Mouse (Mus musculus) E14TG2a.4 (cell line): ENCODE data around the gene Cdca4.

Experiments
- H3K27me3 ChIP-seq: 2 replicates; pipeline ENCODE4 v1.6.1; 2014; ENCODE audit warnings: low read length, control low read depth; ENCODE audit not compliant: insufficient read depth
- H3K36me3 ChIP-seq: 2 replicates; pipeline ENCODE4 v1.6.1; 2014; ENCODE audit warnings: low read length, control low read depth; ENCODE audit not compliant: insufficient read depth
- H3K4me1 ChIP-seq: replicated peaks from 2 replicates; pipeline ENCODE4 v1.6.1; 2014; ENCODE audit warnings: low read depth, low read length, control low read depth
- H3K4me3 ChIP-seq: replicated peaks from 2 replicates; pipeline ENCODE4 v1.5.1; 2014; ENCODE audit warnings: mild to moderate bottlenecking, low read length
- H3K9me3 ChIP-seq: 2 replicates; pipeline ENCODE4 v1.6.1; 2014; ENCODE audit warnings: low read length, control low read depth
- CTCF ChIP-seq: conservative IDR thresholded peaks from 2 replicates; pipeline ENCODE4 v1.5.1; 2014; ENCODE audit warnings: low read length
- NANOG ChIP-seq: IDR thresholded peaks from 2 replicates; pipeline ENCODE4 v1.6.1; 2014; ENCODE audit warnings: borderline replicate concordance, low read length, mixed read lengths
- POU5F1 ChIP-seq: IDR thresholded peaks from 2 replicates; pipeline ENCODE4 v1.6.1; 2014; ENCODE audit warnings: low read length, borderline replicate concordance

Gene Cdca4

GRCm38 (mm10) chr12:112808212-112808586 is 21.0 kb downstream of the Cdca4 start:
- Histone ChIP-seq H3K4me3 (peak overlapping the region; percentile 86), H3K36me3 (peaks cover 22% of the 10 kb centered on the region), H3K9me3 (no peaks in the 10 kb centered on the region), H3K27me3 (peaks cover 57% of the 10 kb centered on the region), H3K4me1 (peaks cover 46% of the 10 kb centered on the region)
- TF ChIP-seq NANOG (no peak), POU5F1 (no peak), CTCF (no peak)

DNA sequence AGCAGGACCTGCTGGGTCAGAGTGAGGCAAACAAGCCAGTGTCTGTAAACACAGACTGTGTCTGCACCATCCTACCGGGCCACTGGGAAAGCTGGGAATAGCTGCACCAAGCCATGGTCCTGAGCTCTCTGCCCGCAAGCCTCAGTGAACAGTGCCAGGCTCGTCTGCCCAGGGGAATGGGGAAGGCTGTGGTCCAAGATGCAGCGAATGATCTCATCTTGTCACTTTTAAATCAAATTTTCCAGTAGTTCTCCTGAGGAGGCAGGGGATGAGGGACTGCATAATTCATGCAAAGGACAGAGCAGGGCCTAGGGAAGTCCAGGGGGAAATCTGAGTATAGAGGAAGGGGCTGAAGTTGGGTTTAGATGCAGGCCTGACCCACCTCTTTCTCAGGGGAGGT is 21.4 kb downstream of the Cdca4 start:
- Histone ChIP-seq H3K27me3 (peaks cover 61% of the 10 kb centered on the region), H3K36me3 (peaks cover 18% of the 10 kb centered on the region), H3K4me1 (peaks cover 50% of the 10 kb centered on the region), H3K9me3 (no peaks in the 10 kb centered on the region), H3K4me3 (peak overlapping the region; percentile 86; the same call in 1 of the 2 replicates)
- no peak for TF ChIP-seq CTCF
- no peak for TF ChIP-seq NANOG
- no peak for TF ChIP-seq POU5F1

DNA sequence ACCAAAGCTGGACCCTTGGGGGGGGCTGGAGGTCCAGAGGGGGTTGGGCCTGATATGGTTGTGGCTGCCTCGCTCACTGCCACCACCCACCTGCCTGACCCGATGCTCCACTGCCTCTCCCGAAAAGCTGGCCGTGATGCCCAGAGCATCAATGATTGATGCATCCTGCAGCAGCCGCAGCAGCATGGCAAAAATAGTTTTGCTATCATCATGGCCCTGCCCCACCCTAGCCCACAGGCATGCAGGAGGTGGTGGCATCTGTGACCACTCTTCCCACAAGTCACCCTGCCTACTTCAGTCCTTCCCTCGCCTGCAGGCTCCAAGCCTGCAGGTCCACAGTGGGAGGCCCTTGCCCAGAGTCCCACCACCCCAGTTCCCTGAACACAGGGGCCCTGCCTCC is 23.2 kb downstream of the Cdca4 start:
- peaks cover 3% of the 10 kb centered on the region for H3K36me3 ChIP-seq
- peaks cover 58% of the 10 kb centered on the region for H3K4me1 ChIP-seq
- TF ChIP-seq NANOG (no peak), CTCF (no peak), POU5F1 (no peak)
- H3K9me3 ChIP-seq, result no peaks in the 10 kb centered on the region
- H3K27me3 ChIP-seq, result peaks cover 74% of the 10 kb centered on the region
- H3K4me3 ChIP-seq, result no peak overlapping the region

- no peak for TF ChIP-seq NANOG
- peak overlapping the region; percentile 43 for H3K4me3 ChIP-seq
- H3K9me3 ChIP-seq, result no peaks in the 10 kb centered on the region
- H3K4me1 ChIP-seq, result peaks cover 58% of the 10 kb centered on the region
- H3K27me3 ChIP-seq, result peaks cover 66% of the 10 kb centered on the region
- H3K36me3 ChIP-seq, result no peaks in the 10 kb centered on the region
Observed at GRCm38 (mm10) chr12:112804046-112804445, 25.2 kb downstream of the Cdca4 start.

DNA sequence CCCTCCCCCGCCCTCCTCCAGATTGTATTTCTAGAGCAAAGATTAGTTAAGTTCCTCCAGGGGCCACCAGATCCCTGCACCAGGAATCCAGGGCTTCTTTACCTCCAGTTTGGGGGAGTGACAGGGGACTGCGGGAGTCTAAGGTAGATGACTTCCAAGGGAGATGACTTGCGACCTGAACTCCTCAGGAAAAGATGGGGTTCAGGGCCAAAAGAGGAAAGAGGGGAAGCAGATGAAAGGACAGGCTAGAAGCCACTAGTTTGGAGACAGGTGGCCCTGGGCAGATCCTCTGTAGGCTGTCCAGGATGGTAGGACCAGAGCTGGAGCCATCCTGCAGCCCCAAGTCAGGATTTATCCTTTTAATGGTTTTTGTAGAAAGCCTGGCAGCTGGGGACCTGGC is 26.3 kb downstream of the Cdca4 start:
- no peak overlapping the region for H3K4me3 ChIP-seq
- TF ChIP-seq NANOG, result no peak
- no peak for TF ChIP-seq CTCF
- TF ChIP-seq POU5F1, result no peak
- peaks cover 60% of the 10 kb centered on the region for H3K4me1 ChIP-seq
- no peaks in the 10 kb centered on the region for H3K36me3 ChIP-seq
- peaks cover 64% of the 10 kb centered on the region for H3K27me3 ChIP-seq
- no peaks in the 10 kb centered on the region for H3K9me3 ChIP-seq

DNA sequence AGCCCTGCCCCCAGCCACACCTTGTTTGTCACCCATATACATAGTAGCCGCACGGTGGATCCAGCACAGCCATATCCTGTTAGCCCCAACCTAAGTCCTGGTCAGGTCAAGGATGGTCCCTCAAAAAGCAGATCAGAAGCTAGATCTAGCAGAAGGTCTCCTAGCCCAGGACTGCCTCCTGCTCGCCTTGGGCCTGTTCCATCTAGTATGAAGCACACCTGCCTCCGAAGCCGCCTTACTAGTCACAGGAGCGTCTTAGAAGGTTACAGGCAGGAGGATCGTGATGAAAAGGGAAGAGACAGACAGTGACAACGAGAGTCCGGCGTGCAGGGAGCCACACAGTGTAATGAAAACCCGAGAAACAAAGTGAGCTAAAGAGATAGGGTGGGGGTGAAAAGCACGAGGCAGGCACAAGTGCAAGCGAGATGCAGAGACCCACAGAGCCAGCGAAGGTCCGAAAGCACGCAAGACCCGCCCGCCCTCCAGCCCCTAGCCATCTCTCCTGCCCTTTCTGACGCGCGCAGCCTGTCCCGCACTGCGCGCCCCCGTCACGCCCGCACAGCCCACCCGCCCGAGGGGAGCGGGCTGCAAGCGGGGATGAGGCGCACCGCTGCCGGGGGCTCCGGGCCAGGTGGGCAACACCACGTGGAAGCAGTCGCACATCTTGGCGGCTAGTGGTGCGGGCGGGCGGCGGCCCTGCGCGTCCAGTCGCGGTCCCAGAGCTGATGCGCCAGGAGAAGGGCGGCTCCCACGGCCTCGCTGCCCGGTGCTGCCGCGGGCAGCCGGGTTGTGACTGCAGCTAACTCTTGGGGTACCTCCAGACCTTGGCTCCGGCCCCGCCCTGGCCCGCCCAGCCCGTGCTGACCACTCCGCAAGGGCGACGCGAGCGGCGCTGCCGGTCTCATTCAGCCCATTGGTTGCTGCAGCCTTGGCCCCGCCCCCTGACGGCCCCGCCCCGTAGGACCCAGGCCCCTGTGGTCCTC is 27.1 kb downstream of the Cdca4 start, which contains the start of gene Ahnak2:
TSS of gene Ahnak2 (minus strand) at position 794 of the 983 bp plus-strand sequence.
- TF ChIP-seq NANOG (no peak), CTCF (no peak), POU5F1 (no peak)
- peak within 1 kb of the TSS; percentile 83 for H3K4me3 ChIP-seq
- H3K9me3 ChIP-seq, result no peaks in the 10 kb centered on the region
- H3K4me1 ChIP-seq, result peaks cover 65% of the 10 kb centered on the region
- no peaks in the 10 kb centered on the region for H3K36me3 ChIP-seq
- H3K27me3 ChIP-seq, result peaks cover 64% of the 10 kb centered on the region

DNA sequence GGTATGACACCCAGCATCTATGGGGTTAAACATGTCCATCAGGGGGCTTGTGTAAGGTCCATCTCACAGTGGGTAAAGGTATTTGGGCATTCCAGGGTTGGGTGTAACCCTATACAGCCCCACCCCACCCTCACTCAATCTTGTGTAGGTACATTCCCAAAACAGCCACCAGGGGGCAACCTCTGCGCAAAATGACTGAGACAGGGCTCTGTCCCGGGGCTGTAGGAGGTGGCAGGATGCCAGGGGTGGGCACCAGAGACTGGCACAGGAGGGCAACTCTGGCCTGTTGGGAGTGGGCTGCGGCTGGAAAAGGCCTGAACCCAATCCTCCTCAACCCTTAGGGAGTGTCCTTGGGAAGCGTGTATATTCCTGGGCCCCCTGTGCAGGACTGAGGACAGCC is 28.7 kb downstream of the Cdca4 start:
- H3K27me3 ChIP-seq, result peaks cover 49% of the 10 kb centered on the region
- H3K36me3 ChIP-seq, result no peaks in the 10 kb centered on the region
- peaks cover 82% of the 10 kb centered on the region for H3K4me1 ChIP-seq
- no peaks in the 10 kb centered on the region for H3K9me3 ChIP-seq
- TF ChIP-seq CTCF, result peak; percentile 76
- no peak for TF ChIP-seq POU5F1
- 0 out of 2 replicates have a peak overlapping the region, but pooled peaks have one; percentile 10 for H3K4me3 ChIP-seq

DNA sequence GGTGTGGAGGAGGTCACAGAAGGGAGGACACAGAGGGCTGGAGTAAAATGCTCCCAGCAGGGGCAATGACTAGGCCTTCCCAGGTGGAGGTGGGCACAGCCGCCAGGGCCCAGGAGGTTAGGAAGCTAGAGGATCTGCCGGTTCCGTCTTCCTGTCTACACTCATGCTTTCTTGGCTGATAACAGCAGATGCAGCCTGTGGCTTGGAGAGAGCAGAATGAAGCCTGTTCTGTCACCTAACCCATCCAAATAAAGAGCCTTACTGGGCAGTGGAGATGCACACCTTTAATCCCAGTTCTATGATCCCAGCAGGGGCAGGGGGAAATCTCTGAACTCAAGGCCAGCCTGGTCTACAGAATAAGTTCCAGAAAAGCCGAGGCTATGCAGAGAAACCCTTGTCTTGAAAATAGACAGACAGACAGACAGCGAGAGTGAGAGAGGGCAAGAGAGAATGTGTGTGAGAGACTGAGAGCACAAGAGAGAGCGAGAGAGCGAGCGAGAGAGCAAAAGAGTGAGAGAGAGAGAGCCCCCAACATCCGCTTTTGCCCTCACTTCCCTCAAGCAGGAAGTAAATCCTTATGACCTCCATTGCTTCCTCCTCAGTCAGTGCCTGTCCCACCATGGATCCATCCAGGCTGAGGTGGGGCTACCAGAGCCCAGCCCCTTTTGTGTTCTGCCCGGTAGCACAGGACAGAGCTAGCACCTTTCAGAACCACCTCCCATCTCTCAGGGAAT is 29.8 kb downstream of the Cdca4 start:
- no peaks in the 10 kb centered on the region for H3K9me3 ChIP-seq
- H3K36me3 ChIP-seq, result no peaks in the 10 kb centered on the region
- H3K27me3 ChIP-seq, result peaks cover 38% of the 10 kb centered on the region
- no peak overlapping the region for H3K4me3 ChIP-seq
- no peak for TF ChIP-seq POU5F1
- H3K4me1 ChIP-seq, result peaks cover 92% of the 10 kb centered on the region

- TF ChIP-seq CTCF (no peak), NANOG (no peak), POU5F1 (no peak)
- H3K4me3 ChIP-seq, result no peak overlapping the region
- peaks cover 34% of the 10 kb centered on the region for H3K27me3 ChIP-seq
- H3K9me3 ChIP-seq, result no peaks in the 10 kb centered on the region
- H3K4me1 ChIP-seq, result peaks cover 93% of the 10 kb centered on the region
- H3K36me3 ChIP-seq, result no peaks in the 10 kb centered on the region
Observed at GRCm38 (mm10) chr12:112798716-112799115, 30.5 kb downstream of the Cdca4 start.
